Mouse (Mus musculus): ENCODE results near the gene Sipa1l2. TPM values are rescaled to one million over a fixed set of nuclear protein-coding genes. Genes with fewer than 3 reads are reported as not detected.
A peak's percentile ranks its signal among the peaks of the same experiment; 100 is the strongest.

Gene Sipa1l2
- polyA plus RNA-seq, 1 experiment from 2014 or later, result 7.6 TPM

- H3K36me3 ChIP-seq, result no peaks in the 10 kb centered on the region
- WGBS, result 90% methylated on average over 3 of the region's 3 CpGs
- no peak overlapping the region for H3K4me3 ChIP-seq (replicated peaks)
- no peak overlapping the region for H3K9ac ChIP-seq
- no peaks in the 10 kb centered on the region for H3K27me3 ChIP-seq (replicated peaks)
- H3K9me3 ChIP-seq, result no peaks in the 10 kb centered on the region
- 0 out of 2 replicates have a peak, but pooled peaks cover 4% of the 10 kb centered on the region for H3K4me1 ChIP-seq (replicated peaks)
- H3K4me2 ChIP-seq (replicated peaks), result no peak overlapping the region
- H3K27ac ChIP-seq, result no peak overlapping the region
- ATAC-seq, result no peak
Observed at GRCm38 (mm10) chr8:125377704-125378103, 191.9 kb downstream of the Sipa1l2 start.

- H3K9ac ChIP-seq, result no peak overlapping the region
- 0 out of 2 replicates have a peak, but pooled peaks cover under 1% of the 10 kb centered on the region for H3K4me1 ChIP-seq (replicated peaks)
- WGBS, result 56% methylated on average over 6 of the region's 6 CpGs
- no peaks in the 10 kb centered on the region for H3K9me3 ChIP-seq
- no peak overlapping the region for H3K4me3 ChIP-seq (replicated peaks)
- H3K4me2 ChIP-seq (replicated peaks), result no peak overlapping the region
- H3K27ac ChIP-seq, result no peak overlapping the region
- no peak for ATAC-seq
- H3K27me3 ChIP-seq (replicated peaks), result no peaks in the 10 kb centered on the region
- H3K36me3 ChIP-seq, result no peaks in the 10 kb centered on the region
Observed at GRCm38 (mm10) chr8:125376448-125376845, 193.2 kb downstream of the Sipa1l2 start.

- no peaks in the 10 kb centered on the region for H3K36me3 ChIP-seq
- 52% methylated on average over 8 of the region's 8 CpGs for WGBS
- no peak for ATAC-seq
- no peaks in the 10 kb centered on the region for H3K9me3 ChIP-seq
- H3K4me2 ChIP-seq (replicated peaks), result no peak overlapping the region
- H3K4me1 ChIP-seq (replicated peaks), result no peaks in the 10 kb centered on the region
- no peak overlapping the region for H3K4me3 ChIP-seq (replicated peaks)
- H3K27me3 ChIP-seq (replicated peaks), result no peaks in the 10 kb centered on the region
- no peak overlapping the region for H3K9ac ChIP-seq
- H3K27ac ChIP-seq, result no peak overlapping the region
Observed at GRCm38 (mm10) chr8:125375659-125376447, 193.8 kb downstream of the Sipa1l2 start.

- Histone ChIP-seq H3K9ac (no peak overlapping the region), H3K4me3 (replicated peaks) (no peak overlapping the region), H3K4me1 (replicated peaks) (peaks cover 15% of the 10 kb centered on the region), H3K9me3 (no peaks in the 10 kb centered on the region), H3K27me3 (replicated peaks) (no peaks in the 10 kb centered on the region), H3K36me3 (no peaks in the 10 kb centered on the region), H3K27ac (no peak overlapping the region), H3K4me2 (replicated peaks) (no peak overlapping the region)
- WGBS, result 94% methylated on average over 4 of the region's 4 CpGs
- no peak for ATAC-seq
Observed at GRCm38 (mm10) chr8:125372596-125372995, 197.0 kb downstream of the Sipa1l2 start.

- ATAC-seq, result peak; percentile 28; the same call in 1 of the 2 replicates
- WGBS, result 51% methylated on average over 8 of the region's 8 CpGs
- H3K4me3 ChIP-seq (replicated peaks), result no peak overlapping the region
- no peak overlapping the region for H3K4me2 ChIP-seq (replicated peaks)
- H3K9me3 ChIP-seq, result no peaks in the 10 kb centered on the region
- H3K27ac ChIP-seq, result peak overlapping the region; percentile 68
- peaks cover 15% of the 10 kb centered on the region for H3K4me1 ChIP-seq (replicated peaks)
- no peaks in the 10 kb centered on the region for H3K27me3 ChIP-seq (replicated peaks)
- no peak overlapping the region for H3K9ac ChIP-seq
- no peaks in the 10 kb centered on the region for H3K36me3 ChIP-seq
Observed at GRCm38 (mm10) chr8:125369491-125370236, 199.9 kb downstream of the Sipa1l2 start.

- H3K9me3 ChIP-seq, result no peaks in the 10 kb centered on the region
- WGBS, result 51% methylated on average over 4 of the region's 4 CpGs
- ATAC-seq, result peak; percentile 43
- H3K36me3 ChIP-seq, result no peaks in the 10 kb centered on the region
- no peak overlapping the region for H3K27ac ChIP-seq
- no peak overlapping the region for H3K4me3 ChIP-seq (replicated peaks)
- H3K9ac ChIP-seq, result no peak overlapping the region
- no peaks in the 10 kb centered on the region for H3K27me3 ChIP-seq (replicated peaks)
- no peak overlapping the region for H3K4me2 ChIP-seq (replicated peaks)
- H3K4me1 ChIP-seq (replicated peaks), result peaks cover 15% of the 10 kb centered on the region
Observed at GRCm38 (mm10) chr8:125368341-125369035, 201.1 kb downstream of the Sipa1l2 start.

Other genes with a start within 250 kb of the Sipa1l2 start
- gene Map10, start 100.0 kb upstream of the Sipa1l2 start, polyA plus RNA-seq (2015; fragmentation: Nextera tagmentation; extraction: Ambion mirVana), result 4.7 and 4.9 TPM in 2 replicates
- gene Ntpcr, start 160.2 kb upstream of the Sipa1l2 start, polyA plus RNA-seq (2015; fragmentation: Nextera tagmentation; extraction: Ambion mirVana), result 27.7 and 31.2 TPM in 2 replicates